Mouse (Mus musculus) liver, postnatal 0 days (tissue): ENCODE measurements at regions not wholly inside any gene's neighbourhood (a gene's known extent, or its start where the extent isn't known, plus 50 kb on each side); places are given as distances from the start of the nearest gene placed in this dataset.

ENCODE experiments used
- ATAC-seq: fragments of 200-750 bp; cut with Nextera tagmentation; 2 replicates; pipeline ENCODE4 v1.8.0; 2017; ENCODE audit warnings: mild to moderate bottlenecking, moderate library complexity
- DNase-seq: peaks from one replicate; pipeline ENCODE4 v3.0.0-alpha.2; 2016
- H3K27ac ChIP-seq: fragments of 300-500 bp; sonication (generic); 2 replicates; pipeline ENCODE4 v1.5.1; 2014; ENCODE audit warnings: antibody characterized with exemption, moderate library complexity, mild to moderate bottlenecking, low read depth
- H3K27me3 ChIP-seq: fragments of 300-500 bp; sonication (generic); 2 replicates; pipeline ENCODE4 v1.6.1; 2014; ENCODE audit warnings: low read length, control low read depth, mixed read lengths; ENCODE audit not compliant: insufficient read depth
- H3K36me3 ChIP-seq: fragments of 300-500 bp; sonication (generic); replicated peaks from 2 replicates; pipeline ENCODE4 v1.6.1; 2014; ENCODE audit warnings: mild to moderate bottlenecking, control low read depth, low read length, moderate library complexity, mixed read lengths; ENCODE audit not compliant: insufficient read depth
- H3K4me1 ChIP-seq: fragments of 300-500 bp; sonication (generic); 2 replicates; pipeline ENCODE4 v1.6.1; 2014; ENCODE audit warnings: antibody characterized with exemption, mild to moderate bottlenecking, control low read depth; ENCODE audit not compliant: insufficient read depth
- H3K4me2 ChIP-seq: fragments of 300-500 bp; sonication (generic); 2 replicates; pipeline ENCODE4 v1.6.1; 2014; ENCODE audit warnings: low read depth, mild to moderate bottlenecking, low read length, moderate library complexity, mixed read lengths
- H3K4me3 ChIP-seq: fragments of 300-500 bp; sonication (generic); 2 replicates; pipeline ENCODE4 v1.5.1; 2014; ENCODE audit warnings: low read depth, low read length
- H3K9ac ChIP-seq: fragments of 300-500 bp; sonication (generic); replicated peaks from 2 replicates; pipeline ENCODE4 v1.6.1; 2014; ENCODE audit warnings: mild to moderate bottlenecking, moderate library complexity
- H3K9me3 ChIP-seq: fragments of 300-500 bp; sonication (generic); 2 replicates; pipeline ENCODE4 v1.6.1; 2016; ENCODE audit warnings: mild to moderate bottlenecking, control low read depth, low read length, mixed read lengths
- CTCF ChIP-seq: sonication (generic); IDR thresholded peaks from 2 replicates; pipeline ENCODE4 v1.5.1; 2016; ENCODE audit warnings: antibody characterized with exemption, low read depth
- EP300 ChIP-seq: IDR thresholded peaks from 2 replicates; pipeline ENCODE4 v1.6.1; 2016; ENCODE audit warnings: antibody characterized with exemption, low read depth, mild to moderate bottlenecking
- WGBS: fragments of 180-500 bp; shearing (Covaris S2); extraction: QIAGEN DNeasy Blood & Tissue Kit; methylation state at CpG from one replicate; pipeline ENCODE4 v1.1.7; 2014; ENCODE audit not compliant: insufficient replicate concordance; 5-methylcytosine and 5-hydroxymethylcytosine counted together

- no peak for DNase-seq
- TF ChIP-seq EP300 (no peak), CTCF (no peak)
- H3K9ac ChIP-seq: no peak overlapping the region
- H3K36me3 ChIP-seq: no peaks in the 10 kb centered on the region
- ATAC-seq: no peak
- no peak overlapping the region for H3K4me3 ChIP-seq
- H3K27me3 ChIP-seq: no peaks in the 10 kb centered on the region
- no peaks in the 10 kb centered on the region for H3K9me3 ChIP-seq
- no peaks in the 10 kb centered on the region for H3K4me1 ChIP-seq
- H3K4me2 ChIP-seq: no peak overlapping the region
- WGBS: 79% methylated on average over 6 of the region's 6 CpGs
- no peak overlapping the region for H3K27ac ChIP-seq
These were observed 473.5 kb upstream of the Itga1 start for GRCm38 (mm10) chr13:115575052-115575891.

- DNase-seq (no peak), ATAC-seq (no peak)
- Histone ChIP-seq H3K4me1 (no peaks in the 10 kb centered on the region), H3K4me3 (no peak overlapping the region), H3K9ac (no peak overlapping the region), H3K36me3 (no peaks in the 10 kb centered on the region), H3K4me2 (no peak overlapping the region), H3K27ac (no peak overlapping the region), H3K27me3 (no peaks in the 10 kb centered on the region), H3K9me3 (no peaks in the 10 kb centered on the region)
- WGBS: 74% methylated on average over 3 of the region's 3 CpGs
- TF ChIP-seq EP300: no peak
- TF ChIP-seq CTCF: no peak
These were observed 439.4 kb upstream of the Itga1 start for GRCm38 (mm10) chr13:115541167-115541566.

- 75% methylated on average over 3 of the region's 3 CpGs for WGBS
- Histone ChIP-seq H3K27ac (no peak overlapping the region), H3K36me3 (no peaks in the 10 kb centered on the region), H3K4me3 (no peak overlapping the region), H3K4me1 (no peaks in the 10 kb centered on the region), H3K4me2 (no peak overlapping the region), H3K9ac (no peak overlapping the region), H3K9me3 (no peaks in the 10 kb centered on the region), H3K27me3 (no peaks in the 10 kb centered on the region)
- no peak for TF ChIP-seq CTCF
- TF ChIP-seq EP300: no peak
- no peak for ATAC-seq
- no peak for DNase-seq
These were observed 434.1 kb upstream of the Itga1 start for GRCm38 (mm10) chr13:115535900-115536299.

- DNase-seq (no peak), ATAC-seq (no peak)
- Histone ChIP-seq H3K36me3 (no peaks in the 10 kb centered on the region), H3K4me2 (no peak overlapping the region), H3K9ac (no peak overlapping the region), H3K9me3 (no peaks in the 10 kb centered on the region), H3K27me3 (no peaks in the 10 kb centered on the region), H3K4me1 (no peaks in the 10 kb centered on the region), H3K4me3 (no peak overlapping the region), H3K27ac (no peak overlapping the region)
- 71% methylated on average over 8 of the region's 8 CpGs for WGBS
- TF ChIP-seq EP300 (no peak), CTCF (no peak)
These were observed 412.1 kb upstream of the Itga1 start for GRCm38 (mm10) chr13:115513914-115514313.

GRCm38 (mm10) chr13:115512214-115512613, 410.4 kb upstream of the Itga1 start:
- Histone ChIP-seq H3K27ac (no peak overlapping the region), H3K4me2 (no peak overlapping the region), H3K9me3 (no peaks in the 10 kb centered on the region), H3K4me3 (no peak overlapping the region), H3K36me3 (no peaks in the 10 kb centered on the region), H3K9ac (no peak overlapping the region), H3K27me3 (no peaks in the 10 kb centered on the region), H3K4me1 (no peaks in the 10 kb centered on the region)
- ATAC-seq: no peak
- DNase-seq: no peak
- TF ChIP-seq CTCF: no peak
- no peak for TF ChIP-seq EP300

- 0 out of 2 replicates have a peak, but pooled peaks cover 2% of the 10 kb centered on the region for H3K9me3 ChIP-seq
- WGBS: 77% methylated on average over 3 of the region's 3 CpGs
- no peak for TF ChIP-seq EP300
- TF ChIP-seq CTCF: no peak
- DNase-seq (no peak), ATAC-seq (no peak)
- no peak overlapping the region for H3K27ac ChIP-seq
- H3K27me3 ChIP-seq: no peaks in the 10 kb centered on the region
- no peak overlapping the region for H3K9ac ChIP-seq
- H3K4me3 ChIP-seq: no peak overlapping the region
- no peaks in the 10 kb centered on the region for H3K4me1 ChIP-seq
- no peaks in the 10 kb centered on the region for H3K36me3 ChIP-seq
- H3K4me2 ChIP-seq: no peak overlapping the region
These were observed 406.9 kb upstream of the Itga1 start for GRCm38 (mm10) chr13:115508646-115509045.
